Mouse (Mus musculus) MEL-GATA-1-ER (cell line): ENCODE data around the gene Drg2.
A peak's percentile ranks its signal among the peaks of the same experiment; 100 is the strongest.
"Not testable (repeated sequence)": the region's sequence is repeated elsewhere in the genome, so short reads cannot be mapped to it uniquely, and the experiment has no call there.

Experiments
- DNase-seq: peaks from one replicate; pipeline ENCODE4 v3.0.0-alpha.2; 2012; ENCODE audit warnings: low read depth; ENCODE audit errors: extremely low read depth

Drg2 gene

GRCm38 (mm10) chr11:60454080-60454744, at the start of gene Drg2:
TSS of gene Drg2 (plus strand) at chr11:60454591.
- peak; percentile 88 for DNase-seq

- no peak for DNase-seq
These were observed 47.8 kb upstream of the Drg2 start for GRCm38 (mm10) chr11:60406606-60407005.

- DNase-seq = peak; percentile 39
These were observed 42.2 kb upstream of the Drg2 start for GRCm38 (mm10) chr11:60412173-60412572.

GRCm38 (mm10) chr11:60412921-60413320, 41.5 kb upstream of the Drg2 start:
- no peak for DNase-seq

- peak; percentile 15 for DNase-seq
These were observed 37.8 kb upstream of the Drg2 start for GRCm38 (mm10) chr11:60416590-60416962.

- peak; percentile 97 for DNase-seq
These were observed 37.3 kb upstream of the Drg2 start, which contains the start of gene Gid4 for GRCm38 (mm10) chr11:60416963-60417716. TSS of gene Gid4 (plus strand) at chr11:60417145.

- peak; percentile 14 for DNase-seq
These were observed 36.5 kb upstream of the Drg2 start, which contains the start of gene Atpaf2 for GRCm38 (mm10) chr11:60417717-60418472. TSS of gene Atpaf2 (minus strand) at chr11:60418457.

- DNase-seq = peak; percentile 15
These were observed 36.0 kb upstream of the Drg2 start for GRCm38 (mm10) chr11:60418473-60418803.

GRCm38 (mm10) chr11:60422046-60422668, 32.2 kb upstream of the Drg2 start:
- DNase-seq = peak; percentile 16

GRCm38 (mm10) chr11:60423006-60423405, 31.4 kb upstream of the Drg2 start:
- DNase-seq = no peak

GRCm38 (mm10) chr11:60426417-60426816, 28.0 kb upstream of the Drg2 start:
- DNase-seq = no peak

- no peak for DNase-seq
These were observed 26.8 kb upstream of the Drg2 start for GRCm38 (mm10) chr11:60427628-60428027.

GRCm38 (mm10) chr11:60433501-60433900, 20.9 kb upstream of the Drg2 start:
- DNase-seq = no peak

GRCm38 (mm10) chr11:60435133-60435532, 19.3 kb upstream of the Drg2 start:
- no peak for DNase-seq

GRCm38 (mm10) chr11:60436618-60437017, 17.8 kb upstream of the Drg2 start:
- DNase-seq = no peak

- not testable (repeated sequence) for DNase-seq
These were observed 14.8 kb upstream of the Drg2 start for GRCm38 (mm10) chr11:60439621-60440020.

GRCm38 (mm10) chr11:60440176-60440575, 14.2 kb upstream of the Drg2 start:
- DNase-seq = no peak

GRCm38 (mm10) chr11:60442896-60443295, 11.5 kb upstream of the Drg2 start:
- no peak for DNase-seq

GRCm38 (mm10) chr11:60444007-60444406, 10.4 kb upstream of the Drg2 start:
- no peak for DNase-seq

GRCm38 (mm10) chr11:60454745-60455087, 325 bp downstream of the Drg2 start:
- DNase-seq = no peak

- DNase-seq = no peak
These were observed 3.6 kb downstream of the Drg2 start for GRCm38 (mm10) chr11:60457973-60458372.

- no peak for DNase-seq
These were observed 11.6 kb downstream of the Drg2 start for GRCm38 (mm10) chr11:60465943-60466380.
